Mouse (Mus musculus) ovary, postnatal 10 days (tissue): ENCODE results near the gene Taok1.

Experiments used
- DNase-seq: peaks from one replicate; pipeline ENCODE4 v3.0.0; 2022; ENCODE audit warnings: low spot score

The Taok1 gene

GRCm38 (mm10) chr11:77508068-77509021, 99.3 kb downstream of the Taok1 start:
- DNase-seq: no peak

GRCm38 (mm10) chr11:77507426-77507825, 100.2 kb downstream of the Taok1 start:
- no peak for DNase-seq

- no peak for DNase-seq
Observed at GRCm38 (mm10) chr11:77506941-77507340, 100.7 kb downstream of the Taok1 start.

GRCm38 (mm10) chr11:77506273-77506672, 101.3 kb downstream of the Taok1 start:
- DNase-seq: no peak

- no peak for DNase-seq
Observed at GRCm38 (mm10) chr11:77505291-77505980, 102.2 kb downstream of the Taok1 start.

- no peak for DNase-seq
Observed at GRCm38 (mm10) chr11:77504377-77504776, 103.2 kb downstream of the Taok1 start.

GRCm38 (mm10) chr11:77503511-77503910, 104.1 kb downstream of the Taok1 start:
- DNase-seq: no peak

GRCm38 (mm10) chr11:77502481-77502880, 105.1 kb downstream of the Taok1 start:
- no peak for DNase-seq

- DNase-seq: no peak
Observed at GRCm38 (mm10) chr11:77501971-77502370, 105.6 kb downstream of the Taok1 start.

- no peak for DNase-seq
Observed at GRCm38 (mm10) chr11:77501392-77501791, 106.2 kb downstream of the Taok1 start.

GRCm38 (mm10) chr11:77500361-77501325, 107.0 kb downstream of the Taok1 start:
- no peak for DNase-seq

GRCm38 (mm10) chr11:77499354-77499753, 108.3 kb downstream of the Taok1 start:
- no peak for DNase-seq

GRCm38 (mm10) chr11:77498261-77499139, 109.1 kb downstream of the Taok1 start:
- DNase-seq: no peak

GRCm38 (mm10) chr11:77497851-77498250, 109.8 kb downstream of the Taok1 start:
- no peak for DNase-seq

- DNase-seq: no peak
Observed at GRCm38 (mm10) chr11:77497341-77497756, 110.3 kb downstream of the Taok1 start.

- DNase-seq: no peak
Observed at GRCm38 (mm10) chr11:77495507-77495906, 112.1 kb downstream of the Taok1 start.

GRCm38 (mm10) chr11:77494782-77495181, 112.8 kb downstream of the Taok1 start:
- no peak for DNase-seq

GRCm38 (mm10) chr11:77494344-77494676, 113.3 kb downstream of the Taok1 start:
- DNase-seq: no peak

- DNase-seq: no peak
Observed at GRCm38 (mm10) chr11:77493512-77494343, 113.9 kb downstream of the Taok1 start, which contains the start of gene Git1. Git1 (plus strand) TSS chr11:77493562.

- DNase-seq: no peak
Observed at GRCm38 (mm10) chr11:77492911-77493332, 114.7 kb downstream of the Taok1 start.
